Mouse (Mus musculus) forebrain, embryonic 13.5 days (tissue): ENCODE measurements around the gene Morf4l2. TPM values are rescaled to one million over a fixed set of nuclear protein-coding genes. Genes with fewer than 3 reads are reported as not detected.
"Not testable (repeated sequence)": the region's sequence is repeated elsewhere in the genome, so short reads cannot be mapped to it uniquely, and the experiment has no call there.

ENCODE experiments used
- ATAC-seq: fragments of 200-750 bp; cut with Nextera tagmentation; 2 replicates; pipeline ENCODE4 v1.8.0; 2017
- H3K27ac ChIP-seq: fragments of 300-500 bp; sonication (generic); 2 replicates; pipeline ENCODE4 v1.5.1; 2015; ENCODE audit warnings: inconsistent platforms, mild to moderate bottlenecking, moderate library complexity
- H3K27me3 ChIP-seq: fragments of 300-500 bp; sonication (generic); 2 replicates; pipeline ENCODE4 v1.6.1; 2015; ENCODE audit warnings: mild to moderate bottlenecking, inconsistent platforms
- H3K36me3 ChIP-seq: fragments of 300-500 bp; sonication (generic); 2 replicates; pipeline ENCODE4 v1.6.1; 2015; ENCODE audit warnings: mild to moderate bottlenecking, inconsistent platforms; ENCODE audit not compliant: poor library complexity, severe bottlenecking
- H3K4me1 ChIP-seq: fragments of 300-500 bp; sonication (generic); 2 replicates; pipeline ENCODE4 v1.6.1; 2015; ENCODE audit warnings: inconsistent platforms
- H3K4me2 ChIP-seq: fragments of 300-500 bp; sonication (generic); 2 replicates; pipeline ENCODE4 v1.6.1; 2015; ENCODE audit warnings: inconsistent platforms, mild to moderate bottlenecking, moderate library complexity
- H3K4me3 ChIP-seq: fragments of 300-500 bp; sonication (generic); 2 replicates; pipeline ENCODE4 v1.5.1; 2015; ENCODE audit warnings: mild to moderate bottlenecking, inconsistent platforms
- H3K9ac ChIP-seq: fragments of 300-500 bp; sonication (generic); 2 replicates; pipeline ENCODE4 v1.6.1; 2015; ENCODE audit warnings: mild to moderate bottlenecking, inconsistent platforms
- H3K9me3 ChIP-seq: fragments of 300-500 bp; sonication (generic); replicated peaks from 2 replicates; pipeline ENCODE4 v1.6.1; 2016; ENCODE audit warnings: inconsistent platforms
- WGBS: fragments of 180-500 bp; shearing (Covaris S2); methylation state at CpG from one replicate; pipeline ENCODE4 v1.1.7; 2015; 5-methylcytosine and 5-hydroxymethylcytosine counted together
- polyA plus RNA-seq: library from polyadenylated mRNA; unstranded; fragments of >200 nt; fragmentation: Nextera tagmentation; extraction: Ambion mirVana; gene quantifications from 2 replicates; pipeline ENCODE4 v1.2.1, GENCODE M21; 2015

Gene Morf4l2
- polyA plus RNA-seq, 1 experiment from 2014 or later, result 561 TPM

- not testable (repeated sequence) for H3K36me3 ChIP-seq, H3K27me3 ChIP-seq, H3K4me1 ChIP-seq, H3K9me3 ChIP-seq, H3K4me3 ChIP-seq, H3K9ac ChIP-seq, H3K4me2 ChIP-seq
- WGBS, result 29% methylated on average over 3 of the region's 3 CpGs
- peak overlapping the region; percentile 40; the same call in 1 of the 2 replicates for H3K27ac ChIP-seq
- peak; percentile 89 for ATAC-seq
Measured at GRCm38 (mm10) chrX:136691606-136692293, 51.7 kb downstream of the Morf4l2 start.

Other genes starting within 250 kb of the Morf4l2 start
- not detected in 2 replicates for gene Kir3dl1, start 225.7 kb downstream of the Morf4l2 start, polyA plus RNA-seq
- gene Kir3dl2, start 199.6 kb downstream of the Morf4l2 start, polyA plus RNA-seq, result 0.15 and 0.20 TPM in 2 replicates
- gene Tceal3, start 152.8 kb downstream of the Morf4l2 start, polyA plus RNA-seq, result 33.9 and 34.0 TPM in 2 replicates
- 17.2 and 18.7 TPM in 2 replicates for gene Tceal1, start 35.7 kb downstream of the Morf4l2 start, polyA plus RNA-seq
- gene Glra4, start 36.5 kb upstream of the Morf4l2 start, polyA plus RNA-seq, result 0.13 TPM in 1 of 2 replicates, not detected in the other
- 9.7 and 10.7 TPM in 2 replicates for gene Plp1, start 79.0 kb upstream of the Morf4l2 start, polyA plus RNA-seq
- gene Rab9b, start 125.1 kb upstream of the Morf4l2 start, polyA plus RNA-seq, result 5.8 and 6.3 TPM in 2 replicates
- not detected in 2 replicates for gene H2bfm, start 183.6 kb upstream of the Morf4l2 start, polyA plus RNA-seq
- gene Tmsb15b2, start 231.8 kb upstream of the Morf4l2 start, polyA plus RNA-seq, result 96.8 and 112 TPM in 2 replicates
- 9.0 and 10.2 TPM in 2 replicates for gene Tmsb15l, start 233.2 kb upstream of the Morf4l2 start, polyA plus RNA-seq
- 41.2 and 54.6 TPM in 2 replicates for gene Tmsb15b1, start 233.2 kb upstream of the Morf4l2 start, polyA plus RNA-seq
- 192 and 222 TPM in 2 replicates for gene Zcchc18, start 249.5 kb upstream of the Morf4l2 start, polyA plus RNA-seq